Mouse (Mus musculus) lung, postnatal 4 days (tissue): ENCODE data around the gene Ly86.
A peak's percentile ranks its signal among the peaks of the same experiment; 100 is the strongest.

Experiments used
- DNase-seq, 2 experiments: peaks; one replicate each; pipeline ENCODE4 v3.0.0; 2021

Ly86 gene

DNA sequence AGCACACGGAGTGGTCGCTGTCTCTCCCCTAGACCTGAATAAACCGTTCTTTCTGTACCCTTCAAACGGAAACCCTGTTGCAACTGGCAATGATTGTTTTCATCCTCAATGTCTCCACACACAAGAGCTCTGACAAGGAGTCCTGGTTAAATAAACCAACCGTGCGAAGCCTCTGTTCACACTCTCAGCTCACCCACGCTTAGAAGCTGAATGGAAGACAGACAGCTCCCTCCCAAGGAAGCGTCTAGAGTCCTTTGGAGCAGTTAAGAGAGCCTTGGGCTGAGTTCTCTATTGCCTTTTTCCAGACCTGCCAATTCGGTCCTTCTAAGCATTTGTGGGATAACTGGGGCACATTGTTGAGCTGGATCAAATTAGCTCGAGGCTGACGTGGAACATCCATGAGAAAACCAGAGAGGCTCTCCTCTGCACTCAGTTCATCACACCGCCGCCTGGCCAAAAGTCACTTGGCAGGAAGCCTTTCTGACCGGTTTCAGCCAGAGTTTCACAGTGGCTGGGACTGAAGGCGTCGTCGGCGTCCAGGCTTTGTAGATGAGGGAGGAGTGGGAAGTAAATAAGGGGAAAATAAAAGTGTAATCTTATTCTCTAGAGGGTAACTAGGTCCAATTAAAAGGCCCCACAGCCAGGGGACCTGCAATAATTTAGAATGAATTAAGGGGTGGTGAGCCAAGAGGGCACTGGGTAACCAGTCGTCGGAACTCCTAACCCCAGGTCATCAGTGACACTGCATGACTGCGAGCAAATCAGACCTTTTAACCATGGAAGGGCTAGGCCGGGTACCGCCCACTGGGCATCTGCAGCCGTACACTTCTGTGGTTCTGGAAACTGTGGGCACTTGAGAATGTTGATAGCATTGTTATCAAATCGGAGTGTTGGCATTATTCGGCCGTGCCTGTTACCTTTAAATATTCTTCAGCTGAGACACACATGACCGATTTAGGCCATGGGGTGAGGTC lies 115.2 kb downstream of the Ly86 start:
- DNase-seq: peak; percentile 83 to 93

- peak; percentile 73 to 86 for DNase-seq
Observed at GRCm38 (mm10) chr13:37462049-37462702, 117.2 kb downstream of the Ly86 start.

DNA sequence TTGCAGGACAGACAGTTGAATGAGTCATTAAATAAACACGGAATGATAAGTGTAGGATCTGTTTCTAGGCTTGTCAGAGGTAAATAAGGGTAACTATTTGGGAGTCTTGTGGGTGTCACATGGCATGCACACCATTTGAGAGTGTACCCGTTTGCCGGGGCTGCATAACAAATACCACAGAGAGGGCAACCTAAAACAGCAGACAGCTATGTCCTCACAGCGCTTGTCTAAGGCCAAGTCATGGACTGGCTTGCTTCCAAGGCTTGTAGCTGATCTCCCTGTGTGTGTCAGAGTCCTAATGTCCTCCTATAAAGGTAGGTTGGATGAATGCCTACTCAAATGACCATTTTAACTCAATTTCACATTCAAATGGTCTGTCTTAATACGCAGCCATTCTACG lies 120.7 kb downstream of the Ly86 start:
- no peak for DNase-seq

GRCm38 (mm10) chr13:37467795-37468194 lies 122.8 kb downstream of the Ly86 start:
- peak; percentile 88 for DNase-seq
